Mouse (Mus musculus) spleen, postnatal 4 days (tissue): ENCODE data around the gene Ppm1j.
"Not testable (repeated sequence)": the region's sequence is repeated elsewhere in the genome, so short reads cannot be mapped to it uniquely, and the experiment has no call there.

Experiments used
- DNase-seq, 2 experiments: peaks; one replicate each; pipeline ENCODE4 v3.0.0; 2022; ENCODE audit warnings: low spot score in 2 of 2

The Ppm1j gene

GRCm38 (mm10) chr3:104813227-104813626 lies 32.4 kb downstream of the Ppm1j start:
- not testable (repeated sequence) for DNase-seq

GRCm38 (mm10) chr3:104814746-104815145 lies 33.9 kb downstream of the Ppm1j start:
- DNase-seq: no peak

GRCm38 (mm10) chr3:104815346-104815745 lies 34.5 kb downstream of the Ppm1j start:
- DNase-seq: no peak

- no peak for DNase-seq
Observed at GRCm38 (mm10) chr3:104816130-104816529, 35.3 kb downstream of the Ppm1j start.

GRCm38 (mm10) chr3:104817481-104817990 lies 36.7 kb downstream of the Ppm1j start:
- DNase-seq: peak; percentile 59 to 86

- DNase-seq: peak; percentile 69 to 85
Observed at GRCm38 (mm10) chr3:104817991-104818748, 37.3 kb downstream of the Ppm1j start, which contains the start of gene Mov10. Gene Mov10, minus strand, starts transcription at chr3:104818563.

- DNase-seq: no peak
Observed at GRCm38 (mm10) chr3:104818749-104819134, 37.9 kb downstream of the Ppm1j start.

GRCm38 (mm10) chr3:104820426-104820825 lies 39.6 kb downstream of the Ppm1j start:
- DNase-seq: no peak

GRCm38 (mm10) chr3:104822413-104822812 lies 41.6 kb downstream of the Ppm1j start:
- DNase-seq: no peak
